Mouse (Mus musculus): ENCODE measurements around the gene Ntn3.

- TF ChIP-seq CTCF (IDR thresholded peaks at IDR 0.05; ENCODE audit: low read depth, low read length) (no peak), GATA2 (IDR thresholded peaks at IDR 0.05; ENCODE audit: borderline replicate concordance, low read depth, low read length) (no peak), TAL1 (conservative IDR thresholded peaks at IDR 0.05; ENCODE audit: low read depth, low read length) (no peak), GATA1 (IDR thresholded peaks at IDR 0.05; ENCODE audit: borderline replicate concordance, low read length) (no peak)
Measured at GRCm38 (mm10) chr17:24157121-24157520, 52.2 kb downstream of the Ntn3 start.
